ENCODE assay signal across 9 mouse cellular contexts in genomic region chr6:59498079-59498478, GRCm38 (mm10).
DNase-seq lines count a peak whose midpoint lies in the region; TF ChIP-seq lines count a peak whose summit lies in the region.
"Had no signal": no experiment of that assay in that cellular context is flagged by ENCODE, and none has a peak within 500 bp of the region (broad histone marks: within the 10 kb centered on the region; RNA-seq: fewer than 3 reads in every experiment).

No protein-coding gene starts in this region.

- H3K4me1 ChIP-seq in spleen, adult 2 months (ENCODE audit: control insufficient read depth, insufficient read depth, insufficient read length), result no peaks in the 10 kb centered on the region
- H3K4me1 ChIP-seq: hindbrain, embryonic 15.5 days; stomach, embryonic 15.5 days had no signal

- H3K27me3 ChIP-seq in spleen, adult 2 months (ENCODE audit: control insufficient read depth, insufficient read depth, low read length), result no peaks in the 10 kb centered on the region
- H3K27me3 ChIP-seq: hindbrain, embryonic 15.5 days; stomach, embryonic 15.5 days had no signal

- H3K4me3 ChIP-seq in gastrocnemius, adult 2 months, result no peak overlapping the region
- H3K4me3 ChIP-seq in spleen, adult 2 months (ENCODE audit: extremely low read depth, insufficient read depth, insufficient read length), result no peak overlapping the region
- H3K4me3 ChIP-seq: hindbrain, embryonic 15.5 days; stomach, embryonic 15.5 days had no signal

- peak; percentile 44 to 62 for DNase-seq in CD8-positive naive resting alpha-beta T cell, adult 2 months (ENCODE audit: low read depth in 2 of 2, low spot score in 2 of 2)
- DNase-seq in Muller cell, postnatal 12 days (ENCODE audit: inconsistent ontology term), result peak; percentile 19
- peak; percentile 86 to 89 for DNase-seq in cerebellum, postnatal 10 days
- DNase-seq in gastrocnemius, adult 2 months, result peak; percentile 46
- peak; percentile 36 to 82 for DNase-seq in layer of hippocampus, adult 18-20 months (ENCODE audit: low spot score in 2 of 2)
- peak; percentile 68 for DNase-seq in lung, postnatal 36 days
- DNase-seq in spleen, adult 2 months (ENCODE audit: low read depth in 1 of 2, low spot score in 2 of 2), result peak in 1 of 2 experiments; percentile 46

- TF ChIP-seq CTCF in gastrocnemius, adult 2 months (IDR thresholded peaks at IDR 0.05), result peak; percentile 73
- TF ChIP-seq CTCF in spleen, adult 2 months (IDR thresholded peaks at IDR 0.05; ENCODE audit: extremely low read depth, insufficient read depth, insufficient read length, insufficient replicate concordance), result peak; percentile 67; the same call in 1 of the 2 replicates

- H3K27ac ChIP-seq in gastrocnemius, adult 2 months, result no peak overlapping the region
- no peak overlapping the region for H3K27ac ChIP-seq in spleen, adult 2 months (ENCODE audit: insufficient read depth, low read length)
- H3K27ac ChIP-seq: hindbrain, embryonic 15.5 days; stomach, embryonic 15.5 days had no signal

- TF ChIP-seq POLR2A in spleen, adult 2 months (IDR thresholded peaks at IDR 0.05; ENCODE audit: low read depth, low read length), result no peak

- intact Hi-C loops in gastrocnemius, adult 2 months (cut with DNase I), result no loop called here

- no peaks in the 10 kb centered on the region for H3K36me3 ChIP-seq in spleen, adult 2 months (ENCODE audit: control insufficient read depth, insufficient read depth, low read length)
- H3K36me3 ChIP-seq: hindbrain, embryonic 15.5 days; stomach, embryonic 15.5 days had no signal

- WGBS in spleen, adult 2 months, result 26% methylated on average over 7 of the region's 7 CpGs
